Mouse (Mus musculus) heart, embryonic 11.5 days (tissue): ENCODE results near the gene Hacd1. TPM values are rescaled to one million over a fixed set of nuclear protein-coding genes. Genes with fewer than 3 reads are reported as not detected.

Source experiments
- ATAC-seq: fragments of 200-750 bp; cut with Nextera tagmentation; replicated peaks from 2 replicates; pipeline ENCODE4 v1.8.0; 2017; ENCODE audit warnings: moderate library complexity; ENCODE audit not compliant: insufficient number of reproducible peaks, low FRiP score, low TSS enrichment
- H3K27ac ChIP-seq: fragments of 300-500 bp; sonication (generic); 2 replicates; pipeline ENCODE4 v1.5.1; 2014; ENCODE audit warnings: mild to moderate bottlenecking, low read depth, low read length
- H3K27me3 ChIP-seq: fragments of 300-500 bp; sonication (generic); 2 replicates; pipeline ENCODE4 v1.6.1; 2014; ENCODE audit warnings: mild to moderate bottlenecking, low read length, mixed read lengths; ENCODE audit not compliant: control insufficient read depth, insufficient read depth
- H3K36me3 ChIP-seq: fragments of 300-500 bp; sonication (generic); 2 replicates; pipeline ENCODE4 v1.6.1; 2014; ENCODE audit warnings: mild to moderate bottlenecking, low read length, moderate library complexity, mixed read lengths; ENCODE audit not compliant: control insufficient read depth, insufficient read depth
- H3K4me1 ChIP-seq: fragments of 300-500 bp; sonication (generic); 2 replicates; pipeline ENCODE4 v1.6.1; 2014; ENCODE audit warnings: low read length; ENCODE audit not compliant: control insufficient read depth, insufficient read depth
- H3K4me2 ChIP-seq: fragments of 300-500 bp; sonication (generic); 2 replicates; pipeline ENCODE4 v1.6.1; 2014; ENCODE audit warnings: mild to moderate bottlenecking, moderate library complexity
- H3K4me3 ChIP-seq: fragments of 300-500 bp; sonication (generic); 2 replicates; pipeline ENCODE4 v1.5.1; 2014; ENCODE audit warnings: low read depth, low read length
- H3K9ac ChIP-seq: fragments of 300-500 bp; sonication (generic); 2 replicates; pipeline ENCODE4 v1.6.1; 2014; ENCODE audit warnings: mild to moderate bottlenecking, low read depth, low read length, moderate library complexity
- H3K9me3 ChIP-seq: fragments of 300-500 bp; sonication (generic); replicated peaks from 2 replicates; pipeline ENCODE4 v1.6.1; 2016; ENCODE audit warnings: low read length; ENCODE audit not compliant: control insufficient read depth
- WGBS: fragments of 180-500 bp; shearing (Covaris S2); extraction: QIAGEN DNeasy Blood & Tissue Kit; methylation state at CpG from one replicate; pipeline ENCODE4 v1.1.7; 2014; ENCODE audit not compliant: insufficient replicate concordance; 5-methylcytosine and 5-hydroxymethylcytosine counted together
- polyA plus RNA-seq: library from polyadenylated mRNA; unstranded; fragments of >200 nt; fragmentation: Nextera tagmentation; extraction: Ambion mirVana; gene quantifications from 2 replicates; pipeline ENCODE4 v1.2.1, GENCODE M21; 2014

The Hacd1 gene
- polyA plus RNA-seq, 1 experiment from 2014 or later = 260 TPM

GRCm38 (mm10) chr2:14070466-14070865, 14.5 kb upstream of the Hacd1 start:
- ATAC-seq = no peak
- Histone ChIP-seq H3K4me3 (no peak overlapping the region), H3K9me3 (no peaks in the 10 kb centered on the region), H3K27me3 (no peaks in the 10 kb centered on the region), H3K27ac (no peak overlapping the region), H3K9ac (no peak overlapping the region), H3K4me2 (no peak overlapping the region), H3K36me3 (no peaks in the 10 kb centered on the region), H3K4me1 (peaks cover 4% of the 10 kb centered on the region)
- WGBS = 78% methylated on average over 8 of the region's 8 CpGs

- Histone ChIP-seq H3K36me3 (no peaks in the 10 kb centered on the region), H3K4me2 (no peak overlapping the region), H3K9me3 (no peaks in the 10 kb centered on the region), H3K27me3 (no peaks in the 10 kb centered on the region), H3K4me3 (no peak overlapping the region), H3K27ac (no peak overlapping the region), H3K4me1 (no peaks in the 10 kb centered on the region), H3K9ac (no peak overlapping the region)
- 73% methylated on average over 2 of the region's 2 CpGs for WGBS
- no peak for ATAC-seq
Measured at GRCm38 (mm10) chr2:14069027-14069426, 13.1 kb upstream of the Hacd1 start.

GRCm38 (mm10) chr2:14065704-14066650, 10.0 kb upstream of the Hacd1 start:
- no peak for ATAC-seq
- Histone ChIP-seq H3K4me3 (no peak overlapping the region), H3K27me3 (no peaks in the 10 kb centered on the region), H3K27ac (no peak overlapping the region), H3K9me3 (no peaks in the 10 kb centered on the region), H3K9ac (no peak overlapping the region), H3K4me2 (no peak overlapping the region), H3K4me1 (no peaks in the 10 kb centered on the region), H3K36me3 (no peaks in the 10 kb centered on the region)
- WGBS = 85% methylated on average over 2 of the region's 2 CpGs

GRCm38 (mm10) chr2:14055168-14055565, 768 bp downstream of the Hacd1 start:
- Histone ChIP-seq H3K9ac (peak overlapping the region; percentile 88), H3K4me1 (peaks cover 12% of the 10 kb centered on the region), H3K4me2 (peak overlapping the region; percentile 73), H3K27ac (peak overlapping the region; percentile 97), H3K4me3 (peak overlapping the region; percentile 77), H3K27me3 (no peaks in the 10 kb centered on the region), H3K36me3 (no peaks in the 10 kb centered on the region), H3K9me3 (no peaks in the 10 kb centered on the region)
- under 1% methylated on average over 50 of the region's 58 CpGs for WGBS
- ATAC-seq = peak; percentile 91

- ATAC-seq = no peak
- Histone ChIP-seq H3K4me3 (peak overlapping the region; percentile 77), H3K9me3 (no peaks in the 10 kb centered on the region), H3K4me1 (peaks cover 12% of the 10 kb centered on the region), H3K27ac (peak overlapping the region; percentile 97), H3K27me3 (no peaks in the 10 kb centered on the region), H3K4me2 (peak overlapping the region; percentile 73), H3K9ac (peak overlapping the region; percentile 88), H3K36me3 (no peaks in the 10 kb centered on the region)
- 3% methylated on average over 6 of the region's 6 CpGs for WGBS
Measured at GRCm38 (mm10) chr2:14054716-14055115, 1.2 kb downstream of the Hacd1 start.

GRCm38 (mm10) chr2:14054163-14054562, 1.8 kb downstream of the Hacd1 start:
- Histone ChIP-seq H3K4me2 (peak overlapping the region; percentile 73), H3K4me3 (peak overlapping the region; percentile 77), H3K27ac (peak overlapping the region; percentile 97; the same call in 1 of the 2 replicates), H3K4me1 (peaks cover 13% of the 10 kb centered on the region), H3K9me3 (no peaks in the 10 kb centered on the region), H3K27me3 (no peaks in the 10 kb centered on the region), H3K36me3 (no peaks in the 10 kb centered on the region), H3K9ac (peak overlapping the region; percentile 61; the same call in 1 of the 2 replicates)
- 49% methylated on average over 3 of the region's 3 CpGs for WGBS
- no peak for ATAC-seq

GRCm38 (mm10) chr2:14053618-14054017, 2.3 kb downstream of the Hacd1 start:
- no peaks in the 10 kb centered on the region for H3K9me3 ChIP-seq
- 61% methylated on average over 3 of the region's 3 CpGs for WGBS
- no peak overlapping the region for H3K4me3 ChIP-seq
- no peaks in the 10 kb centered on the region for H3K27me3 ChIP-seq
- peaks cover 18% of the 10 kb centered on the region for H3K4me1 ChIP-seq
- peak overlapping the region; percentile 73 for H3K4me2 ChIP-seq
- no peaks in the 10 kb centered on the region for H3K36me3 ChIP-seq
- no peak for ATAC-seq
- peak overlapping the region; percentile 61 for H3K9ac ChIP-seq
- H3K27ac ChIP-seq = no peak overlapping the region

- H3K9ac ChIP-seq = no peak overlapping the region
- no peak for ATAC-seq
- no peaks in the 10 kb centered on the region for H3K9me3 ChIP-seq
- no peak overlapping the region for H3K4me2 ChIP-seq
- H3K27ac ChIP-seq = peak overlapping the region; percentile 22; the same call in 1 of the 2 replicates
- 55% methylated on average over 5 of the region's 5 CpGs for WGBS
- H3K4me1 ChIP-seq = peaks cover 12% of the 10 kb centered on the region
- no peak overlapping the region for H3K4me3 ChIP-seq
- no peaks in the 10 kb centered on the region for H3K36me3 ChIP-seq
- no peaks in the 10 kb centered on the region for H3K27me3 ChIP-seq
Measured at GRCm38 (mm10) chr2:14048808-14049207, 7.1 kb downstream of the Hacd1 start.

GRCm38 (mm10) chr2:14048381-14048780, 7.6 kb downstream of the Hacd1 start:
- no peak for ATAC-seq

More at GRCm38 (mm10) chr2:14048381-14048780, 7.6 kb downstream of the Hacd1 start:
- H3K4me3 ChIP-seq = no peak overlapping the region
- peaks cover 9% of the 10 kb centered on the region for H3K4me1 ChIP-seq
- H3K9me3 ChIP-seq = no peaks in the 10 kb centered on the region
- no peaks in the 10 kb centered on the region for H3K36me3 ChIP-seq
- no peaks in the 10 kb centered on the region for H3K27me3 ChIP-seq
- no peak overlapping the region for H3K27ac ChIP-seq
- no peak overlapping the region for H3K9ac ChIP-seq
- H3K4me2 ChIP-seq = no peak overlapping the region
